Mouse (Mus musculus) forebrain, embryonic 12.5 days (tissue): ENCODE data around the gene Endou. TPM values are rescaled to one million over a fixed set of nuclear protein-coding genes. Genes with fewer than 3 reads are reported as not detected.
A peak's percentile ranks its signal among the peaks of the same experiment; 100 is the strongest.

ENCODE experiments used
- ATAC-seq: fragments of 200-750 bp; cut with Nextera tagmentation; 2 replicates; pipeline ENCODE4 v1.8.0; 2017; ENCODE audit warnings: moderate TSS enrichment; ENCODE audit not compliant: low FRiP score
- H3K27ac ChIP-seq: fragments of 300-500 bp; sonication (generic); 2 replicates; pipeline ENCODE4 v1.5.1; 2016; ENCODE audit warnings: mild to moderate bottlenecking
- H3K27me3 ChIP-seq: fragments of 300-500 bp; sonication (generic); 2 replicates; pipeline ENCODE4 v1.6.1; 2016; ENCODE audit warnings: mild to moderate bottlenecking
- H3K36me3 ChIP-seq: fragments of 300-500 bp; sonication (generic); replicated peaks from 2 replicates; pipeline ENCODE4 v1.6.1; 2016; ENCODE audit warnings: mild to moderate bottlenecking
- H3K4me1 ChIP-seq: fragments of 300-500 bp; sonication (generic); 2 replicates; pipeline ENCODE4 v1.6.1; 2016
- H3K4me2 ChIP-seq: fragments of 300-500 bp; sonication (generic); 2 replicates; pipeline ENCODE4 v1.6.1; 2016; ENCODE audit warnings: mild to moderate bottlenecking, moderate library complexity
- H3K4me3 ChIP-seq: fragments of 300-500 bp; sonication (generic); replicated peaks from 2 replicates; pipeline ENCODE4 v1.5.1; 2016; ENCODE audit warnings: mild to moderate bottlenecking
- H3K9ac ChIP-seq: fragments of 300-500 bp; sonication (generic); 2 replicates; pipeline ENCODE4 v1.6.1; 2016; ENCODE audit warnings: mild to moderate bottlenecking
- H3K9me3 ChIP-seq: fragments of 300-500 bp; sonication (generic); 2 replicates; pipeline ENCODE4 v1.6.1; 2016
- WGBS: fragments of 180-500 bp; shearing (Covaris S2); methylation state at CpG from one replicate; pipeline ENCODE4 v1.1.7; 2016; 5-methylcytosine and 5-hydroxymethylcytosine counted together
- polyA plus RNA-seq: library from polyadenylated mRNA; unstranded; fragments of >200 nt; fragmentation: Nextera tagmentation; extraction: Ambion mirVana; gene quantifications from 2 replicates; pipeline ENCODE4 v1.2.1, GENCODE M21; 2016

Endou gene
- polyA plus RNA-seq, 1 experiment from 2014 or later: 0.33 TPM

DNA sequence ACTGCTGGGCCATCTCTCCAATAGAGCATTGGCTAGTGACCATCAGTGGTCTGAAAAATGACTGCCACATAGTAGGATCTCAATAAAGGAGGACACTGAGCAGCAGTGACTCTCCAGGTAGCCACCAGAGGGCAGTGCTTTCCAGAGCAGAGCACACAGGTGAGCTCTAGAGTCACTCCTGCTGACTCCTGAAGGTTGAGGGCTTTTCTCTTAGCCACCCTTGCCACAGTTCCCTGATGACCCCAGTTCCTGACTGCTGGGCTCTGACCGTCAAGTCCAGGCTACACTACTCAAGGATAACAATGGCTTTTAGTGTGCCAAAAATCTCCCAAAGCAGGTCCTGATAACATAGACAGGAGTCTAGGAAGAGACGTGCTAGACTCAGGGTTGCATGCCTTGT lies 20.5 kb upstream of the Endou start:
- Histone ChIP-seq H3K4me3 (no peak overlapping the region), H3K36me3 (no peaks in the 10 kb centered on the region), H3K9ac (no peak overlapping the region), H3K27ac (no peak overlapping the region), H3K27me3 (peaks cover 8% of the 10 kb centered on the region; the same call in 1 of the 2 replicates), H3K4me1 (peaks cover 21% of the 10 kb centered on the region), H3K4me2 (no peak overlapping the region), H3K9me3 (no peaks in the 10 kb centered on the region)
- no peak for ATAC-seq
- WGBS: 83% methylated on average over 2 of the region's 2 CpGs

DNA sequence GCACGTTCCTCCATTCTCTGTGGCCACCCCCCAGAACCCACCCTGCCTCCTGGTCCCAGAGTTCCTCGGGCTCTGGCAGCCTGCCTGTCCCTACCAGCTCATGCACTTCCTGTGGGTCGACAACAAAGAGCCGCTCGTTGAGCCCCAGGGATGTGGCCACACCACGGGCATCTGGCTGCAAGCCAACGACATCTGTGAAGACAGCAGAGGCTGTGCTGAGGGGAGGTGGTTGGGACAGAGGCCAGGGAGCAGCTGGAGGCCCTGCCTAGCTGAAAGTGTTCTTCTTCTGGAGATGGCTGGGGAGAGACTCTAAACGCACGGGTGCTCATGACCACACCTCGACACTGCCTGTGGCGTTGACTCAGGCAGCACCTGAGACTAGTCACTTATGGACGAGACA lies 19.6 kb upstream of the Endou start:
- Histone ChIP-seq H3K27ac (peak overlapping the region; percentile 50; the same call in 1 of the 2 replicates), H3K27me3 (peaks cover 8% of the 10 kb centered on the region; the same call in 1 of the 2 replicates), H3K9ac (no peak overlapping the region), H3K4me1 (peaks cover 21% of the 10 kb centered on the region), H3K9me3 (no peaks in the 10 kb centered on the region), H3K36me3 (no peaks in the 10 kb centered on the region), H3K4me3 (no peak overlapping the region), H3K4me2 (peak overlapping the region; percentile 13; the same call in 1 of the 2 replicates)
- 46% methylated on average over 12 of the region's 12 CpGs for WGBS
- peak; percentile 90 for ATAC-seq

DNA sequence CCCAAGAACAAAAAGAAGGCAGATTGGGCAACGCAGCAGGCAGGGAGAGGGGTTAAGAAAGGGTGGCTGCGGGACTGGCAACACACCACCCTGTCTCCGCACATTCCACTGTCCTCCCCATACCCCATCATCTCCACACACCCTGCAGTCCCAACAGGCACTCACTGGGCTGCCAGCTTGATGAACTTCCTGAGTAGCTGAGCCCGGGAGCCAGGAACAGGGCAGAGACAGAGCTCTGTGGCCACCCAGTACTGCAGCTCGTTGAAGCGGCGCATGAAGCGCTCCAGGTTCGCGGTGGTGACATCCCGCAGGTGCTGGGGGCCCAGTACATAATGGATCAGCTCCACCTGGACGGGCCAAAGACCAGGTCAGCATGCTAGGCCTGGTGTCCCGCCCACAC lies 18.7 kb upstream of the Endou start:
- Histone ChIP-seq H3K9me3 (no peaks in the 10 kb centered on the region), H3K4me2 (no peak overlapping the region), H3K27ac (0 out of 2 replicates have a peak overlapping the region, but pooled peaks have one; percentile 50), H3K9ac (no peak overlapping the region), H3K36me3 (no peaks in the 10 kb centered on the region), H3K4me3 (no peak overlapping the region), H3K4me1 (peaks cover 25% of the 10 kb centered on the region), H3K27me3 (peaks cover under 1% of the 10 kb centered on the region; the same call in 1 of the 2 replicates)
- ATAC-seq: no peak
- WGBS: 89% methylated on average over 13 of the region's 13 CpGs

DNA sequence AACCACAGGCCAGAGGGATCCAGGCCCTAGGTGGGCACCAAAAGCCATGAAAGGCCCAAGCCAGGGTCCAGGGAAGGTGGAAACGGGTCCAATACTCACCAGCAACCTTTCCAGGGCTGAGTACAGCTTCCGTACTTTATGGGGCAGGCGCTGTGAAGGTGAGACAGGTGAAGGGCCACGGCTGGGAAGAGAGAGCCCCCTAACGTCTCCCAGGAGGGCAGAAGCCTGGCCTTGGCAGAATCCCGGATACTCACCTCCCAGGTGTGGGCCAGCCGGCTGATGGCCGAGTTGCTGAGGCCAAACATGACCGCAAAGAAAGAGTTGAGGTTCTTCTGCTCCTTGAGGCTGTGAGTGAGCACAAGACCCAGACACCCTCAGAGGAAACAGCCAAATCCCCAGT lies 18.3 kb upstream of the Endou start:
- no peaks in the 10 kb centered on the region for H3K36me3 ChIP-seq
- 91% methylated on average over 9 of the region's 9 CpGs for WGBS

DNA sequence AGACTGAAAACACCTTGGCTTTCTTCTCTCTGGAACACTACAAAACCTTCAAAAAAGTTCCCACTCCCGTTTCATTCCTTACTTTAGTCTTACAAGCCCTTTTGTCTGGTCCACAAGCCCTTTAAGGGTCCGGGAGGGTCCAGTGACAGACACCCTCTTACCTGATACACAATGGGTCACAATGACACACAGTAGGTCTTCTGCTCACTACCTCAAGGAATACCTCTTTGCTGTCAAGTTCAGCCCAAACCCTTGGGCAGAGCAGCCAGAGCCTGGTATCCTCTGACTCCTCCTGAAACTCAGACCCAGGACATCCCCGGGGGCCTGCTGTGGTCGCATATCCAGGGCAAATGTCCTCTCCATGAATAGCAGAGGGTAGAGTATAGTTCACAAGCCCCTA lies 17.8 kb upstream of the Endou start:
- H3K4me1 ChIP-seq: peaks cover 26% of the 10 kb centered on the region
- no peaks in the 10 kb centered on the region for H3K27me3 ChIP-seq
- H3K4me3 ChIP-seq: no peak overlapping the region
- H3K9ac ChIP-seq: no peak overlapping the region
- H3K4me2 ChIP-seq: no peak overlapping the region
- no peaks in the 10 kb centered on the region for H3K9me3 ChIP-seq
- ATAC-seq: no peak
- 89% methylated on average over 4 of the region's 4 CpGs for WGBS
- H3K36me3 ChIP-seq: no peaks in the 10 kb centered on the region
- H3K27ac ChIP-seq: no peak overlapping the region

More for the DNA sequence above, 18.3 kb upstream of the Endou start:
- H3K9me3 ChIP-seq: no peaks in the 10 kb centered on the region
- H3K4me3 ChIP-seq: no peak overlapping the region
- peaks cover 26% of the 10 kb centered on the region for H3K4me1 ChIP-seq
- H3K27me3 ChIP-seq: no peaks in the 10 kb centered on the region
- no peak for ATAC-seq
- no peak overlapping the region for H3K9ac ChIP-seq
- no peak overlapping the region for H3K4me2 ChIP-seq
- no peak overlapping the region for H3K27ac ChIP-seq

DNA sequence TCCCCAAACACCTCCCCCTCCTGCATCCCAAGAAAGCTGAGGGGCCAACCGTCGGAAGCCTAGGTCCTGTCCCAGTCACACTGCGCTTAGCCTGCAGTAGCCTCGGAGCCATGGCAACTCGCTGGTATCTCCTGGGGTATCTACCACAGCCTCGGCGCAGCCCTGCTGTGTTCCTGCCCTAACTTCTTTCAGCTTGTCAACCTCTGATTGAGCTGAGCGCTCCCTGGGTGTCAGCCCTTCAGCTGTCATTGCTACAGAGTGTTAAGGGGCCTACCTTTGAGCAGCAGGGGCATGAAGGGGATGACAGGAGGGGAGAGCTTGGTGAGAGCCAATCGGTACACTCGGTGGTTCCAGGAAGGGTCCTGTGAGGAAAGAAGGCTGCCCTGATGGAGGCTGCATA lies 17.2 kb upstream of the Endou start:
- Histone ChIP-seq H3K4me1 (peaks cover 26% of the 10 kb centered on the region), H3K36me3 (no peaks in the 10 kb centered on the region), H3K4me3 (no peak overlapping the region), H3K27me3 (no peaks in the 10 kb centered on the region), H3K27ac (no peak overlapping the region), H3K9me3 (no peaks in the 10 kb centered on the region), H3K9ac (no peak overlapping the region), H3K4me2 (no peak overlapping the region)
- 53% methylated on average over 10 of the region's 10 CpGs for WGBS
- ATAC-seq: no peak

DNA sequence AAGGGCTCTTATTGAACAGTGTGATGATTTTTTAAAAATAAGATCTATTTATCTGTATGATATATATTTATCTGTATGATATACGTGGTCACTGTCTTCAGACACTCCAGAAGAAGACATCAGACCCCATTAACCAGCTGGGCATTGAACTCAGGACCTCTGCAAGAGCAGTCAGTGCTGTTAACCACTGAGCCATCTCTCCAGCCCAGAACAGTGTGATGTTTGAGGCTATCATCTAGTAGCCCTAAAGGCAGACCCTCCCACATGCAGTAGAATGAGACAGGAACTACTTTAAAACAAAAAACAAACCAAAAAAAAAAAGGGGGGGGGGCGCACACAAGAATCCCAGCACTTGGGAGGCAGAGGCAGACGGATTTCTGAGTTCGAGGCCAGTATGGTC lies 16.3 kb upstream of the Endou start:
- Histone ChIP-seq H3K4me1 (peaks cover 27% of the 10 kb centered on the region), H3K27me3 (no peaks in the 10 kb centered on the region), H3K36me3 (no peaks in the 10 kb centered on the region), H3K27ac (no peak overlapping the region), H3K9ac (no peak overlapping the region), H3K9me3 (no peaks in the 10 kb centered on the region), H3K4me3 (no peak overlapping the region), H3K4me2 (no peak overlapping the region)
- no peak for ATAC-seq
- 73% methylated on average over 4 of the region's 4 CpGs for WGBS

DNA sequence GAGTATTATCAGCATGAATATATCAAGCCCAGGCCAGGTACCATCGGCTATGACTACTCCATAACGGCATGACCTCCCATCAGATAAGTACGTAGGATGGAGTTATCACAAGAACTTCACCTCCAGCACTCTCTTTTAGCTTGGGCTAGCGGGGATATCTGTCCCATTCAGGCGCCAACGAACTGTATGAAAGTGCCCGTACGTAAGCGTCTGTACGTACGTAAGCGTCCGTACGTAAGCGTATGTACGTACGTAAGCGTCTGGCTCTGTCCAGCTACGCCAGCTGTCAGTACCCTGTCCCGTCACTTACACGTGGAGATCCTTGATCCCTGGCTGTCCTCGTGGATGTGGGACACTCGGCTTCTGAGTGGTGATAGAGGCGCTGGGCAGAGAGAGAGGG lies 15.6 kb upstream of the Endou start:
- no peaks in the 10 kb centered on the region for H3K9me3 ChIP-seq
- ATAC-seq: no peak
- peaks cover 34% of the 10 kb centered on the region for H3K4me1 ChIP-seq
- H3K9ac ChIP-seq: no peak overlapping the region
- no peak overlapping the region for H3K27ac ChIP-seq
- no peaks in the 10 kb centered on the region for H3K27me3 ChIP-seq
- H3K4me3 ChIP-seq: no peak overlapping the region
- WGBS: 93% methylated on average over 24 of the region's 24 CpGs
- H3K4me2 ChIP-seq: no peak overlapping the region
- H3K36me3 ChIP-seq: no peaks in the 10 kb centered on the region

DNA sequence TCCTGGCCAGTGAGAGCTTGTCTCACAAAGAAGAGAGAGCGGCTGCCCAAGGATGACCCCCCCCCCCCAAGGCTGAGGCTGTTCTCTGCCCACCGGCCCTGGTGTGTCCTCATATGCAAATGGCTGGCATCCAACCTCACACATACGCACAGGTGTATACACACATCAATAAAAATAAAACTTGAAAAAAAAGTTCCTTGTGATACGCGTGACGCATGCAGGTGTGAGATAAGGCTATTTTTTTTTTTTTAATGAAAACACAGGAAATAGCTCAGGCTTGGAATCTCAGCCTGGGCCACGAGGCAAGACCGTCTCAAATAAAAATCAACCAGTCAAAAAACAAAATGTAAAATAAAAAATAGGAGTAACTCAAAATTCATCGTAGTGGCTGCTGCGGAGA lies 15.1 kb upstream of the Endou start:
- WGBS: 91% methylated on average over 10 of the region's 10 CpGs
- no peaks in the 10 kb centered on the region for H3K9me3 ChIP-seq
- H3K9ac ChIP-seq: no peak overlapping the region
- ATAC-seq: no peak
- no peak overlapping the region for H3K4me3 ChIP-seq
- no peaks in the 10 kb centered on the region for H3K36me3 ChIP-seq
- H3K27me3 ChIP-seq: no peaks in the 10 kb centered on the region
- H3K27ac ChIP-seq: no peak overlapping the region
- peaks cover 34% of the 10 kb centered on the region for H3K4me1 ChIP-seq
- no peak overlapping the region for H3K4me2 ChIP-seq

DNA sequence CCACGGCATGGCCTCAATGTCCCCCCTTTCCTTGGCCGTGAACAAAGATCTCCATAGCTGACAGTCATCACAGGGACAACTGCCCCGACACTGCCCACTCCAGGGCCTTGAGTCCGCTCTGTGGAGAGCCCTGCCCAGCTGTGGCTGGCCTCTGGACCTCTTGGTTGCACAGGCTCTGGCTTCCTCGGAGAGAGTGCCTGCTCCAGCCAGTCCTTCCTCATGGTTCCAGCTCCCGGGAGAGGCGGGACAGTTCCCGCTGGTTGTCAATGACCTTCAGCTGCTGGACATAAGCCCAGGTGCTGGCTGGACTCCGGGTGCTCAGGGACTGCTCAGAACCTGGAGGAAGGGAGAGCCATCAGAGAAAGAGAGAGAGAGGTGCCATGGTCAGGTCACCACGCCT lies 14.2 kb upstream of the Endou start:
- Histone ChIP-seq H3K27ac (no peak overlapping the region), H3K9me3 (no peaks in the 10 kb centered on the region), H3K9ac (no peak overlapping the region), H3K4me2 (no peak overlapping the region), H3K36me3 (no peaks in the 10 kb centered on the region), H3K4me1 (peaks cover 27% of the 10 kb centered on the region), H3K4me3 (no peak overlapping the region), H3K27me3 (no peaks in the 10 kb centered on the region)
- no peak for ATAC-seq
- 86% methylated on average over 10 of the region's 10 CpGs for WGBS

DNA sequence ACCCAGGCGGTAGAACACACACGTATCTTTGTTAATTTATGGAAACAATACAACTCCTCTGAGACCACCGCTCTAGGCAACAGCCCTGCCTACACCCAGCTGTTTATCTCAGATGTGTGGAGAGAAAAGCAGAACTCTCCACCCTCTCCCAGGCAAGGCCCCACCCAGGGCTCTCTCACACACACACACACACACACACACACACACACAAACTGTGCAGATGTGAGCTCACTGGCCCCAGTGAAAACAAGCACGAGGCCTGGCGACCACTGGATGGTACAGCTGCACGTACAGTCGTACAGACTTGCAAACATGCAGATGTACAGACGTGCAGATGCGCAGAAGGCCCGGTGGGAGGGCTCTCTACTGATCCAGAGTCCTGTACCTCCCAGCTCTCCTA lies 13.8 kb upstream of the Endou start:
- H3K27ac ChIP-seq: 0 out of 2 replicates have a peak overlapping the region, but pooled peaks have one; percentile 25

DNA sequence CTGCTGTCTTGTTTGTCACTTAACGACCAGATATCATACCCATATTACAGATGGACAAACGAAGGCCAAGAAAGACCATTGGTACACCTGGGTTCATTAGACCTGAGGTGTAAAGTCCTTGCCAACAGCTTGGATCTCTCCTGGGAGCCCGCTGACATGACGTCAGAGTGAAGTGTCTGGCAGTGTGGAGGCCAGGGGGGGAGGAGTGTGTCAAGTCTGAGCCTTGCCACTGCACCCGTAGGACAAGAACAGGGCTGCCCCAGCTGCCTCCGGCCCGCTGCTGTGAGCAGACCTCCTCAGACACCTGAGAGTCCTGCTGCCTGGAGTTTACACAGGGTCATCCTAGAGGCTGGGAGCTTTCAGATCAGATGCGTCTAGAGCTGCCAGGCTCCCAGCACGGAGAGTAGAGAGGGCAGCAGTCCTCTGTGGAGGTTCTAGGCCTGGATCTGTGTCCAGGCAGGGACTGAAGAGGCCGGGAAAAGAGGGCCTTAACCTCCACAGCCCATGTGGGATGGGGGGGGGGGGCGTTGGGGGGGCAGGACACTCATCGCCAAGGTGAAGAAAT lies 12.9 kb upstream of the Endou start:
- no peaks in the 10 kb centered on the region for H3K36me3 ChIP-seq
- no peak overlapping the region; the same call in 1 of the 2 replicates for H3K27ac ChIP-seq
- peaks cover 23% of the 10 kb centered on the region for H3K4me1 ChIP-seq
- no peak overlapping the region for H3K4me3 ChIP-seq
- no peak for ATAC-seq
- 75% methylated on average over 11 of the region's 12 CpGs for WGBS
- no peak overlapping the region for H3K4me2 ChIP-seq
- no peaks in the 10 kb centered on the region for H3K9me3 ChIP-seq
- H3K9ac ChIP-seq: no peak overlapping the region
- no peaks in the 10 kb centered on the region for H3K27me3 ChIP-seq

More for the DNA sequence above, 13.8 kb upstream of the Endou start:
- Histone ChIP-seq H3K9me3 (no peaks in the 10 kb centered on the region), H3K36me3 (no peaks in the 10 kb centered on the region), H3K27me3 (no peaks in the 10 kb centered on the region), H3K9ac (no peak overlapping the region), H3K4me1 (peaks cover 23% of the 10 kb centered on the region), H3K4me2 (no peak overlapping the region), H3K4me3 (no peak overlapping the region)
- no peak for ATAC-seq
- WGBS: 77% methylated on average over 10 of the region's 10 CpGs

DNA sequence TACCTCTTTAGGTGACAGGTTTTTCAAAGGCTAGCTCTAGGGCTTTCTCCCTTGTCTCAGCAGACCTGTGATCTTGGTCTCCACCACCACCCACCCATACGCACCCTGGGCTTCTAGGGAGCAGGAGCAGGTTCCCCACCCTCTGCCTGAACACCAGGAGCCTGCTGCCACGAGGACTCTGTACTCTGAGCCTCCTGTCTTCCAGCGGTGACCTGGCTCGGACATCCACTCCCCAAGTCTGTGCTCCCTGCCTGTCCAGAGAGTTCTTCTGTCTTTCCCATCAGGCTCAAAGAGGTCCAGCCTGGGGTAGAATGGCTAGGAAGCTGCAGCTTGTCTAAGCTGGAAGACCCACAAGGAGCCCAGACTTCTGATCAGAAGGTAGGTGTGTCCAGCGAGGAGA lies 12.1 kb upstream of the Endou start:
- Histone ChIP-seq H3K9me3 (no peaks in the 10 kb centered on the region), H3K9ac (no peak overlapping the region), H3K4me3 (no peak overlapping the region), H3K36me3 (no peaks in the 10 kb centered on the region), H3K27ac (no peak overlapping the region), H3K27me3 (no peaks in the 10 kb centered on the region), H3K4me2 (no peak overlapping the region), H3K4me1 (peaks cover 18% of the 10 kb centered on the region)
- 87% methylated on average over 5 of the region's 5 CpGs for WGBS
- ATAC-seq: no peak
